Mouse (Mus musculus): ENCODE results near the gene Tas2r136.

DNA sequence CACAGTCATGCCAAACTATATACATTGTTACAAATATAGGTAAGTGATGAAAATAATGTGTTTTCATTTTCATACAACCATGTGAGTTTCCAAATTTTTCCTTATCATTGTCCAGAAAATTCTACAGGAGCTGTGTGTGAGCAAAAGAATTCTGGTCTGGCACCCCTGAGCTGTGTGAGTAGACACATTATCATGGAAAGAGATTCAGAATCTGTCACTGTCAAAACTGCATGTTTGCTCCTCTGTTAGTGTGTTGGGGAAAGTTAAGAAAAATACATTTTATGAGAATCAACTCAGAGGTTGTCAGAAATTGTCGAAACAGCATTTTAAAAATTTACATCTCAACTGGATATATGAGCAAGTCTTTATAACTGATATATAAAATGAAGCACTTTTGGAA is 24.6 kb upstream of the Tas2r136 start, which contains the start of gene Tas2r117:
- no peak for TF ChIP-seq CTCF (conservative IDR thresholded peaks at IDR 0.05; ENCODE audit: insufficient read depth, insufficient read length, low read depth, low read length)
- TF ChIP-seq POLR2A (IDR thresholded peaks at IDR 0.05; ENCODE audit: low read depth, low read length): no peak
